Mouse (Mus musculus) stomach, embryonic 15.5 days (tissue): ENCODE measurements around the gene Pum2. TPM values are rescaled to one million over a fixed set of nuclear protein-coding genes. Genes with fewer than 3 reads are reported as not detected.
"Not testable (repeated sequence)": the region's sequence is repeated elsewhere in the genome, so short reads cannot be mapped to it uniquely, and the experiment has no call there.

Source experiments
- ATAC-seq: fragments of 200-750 bp; cut with Nextera tagmentation; 2 replicates; pipeline ENCODE4 v1.8.0; 2017; ENCODE audit warnings: low read depth, moderate number of reproducible peaks, moderate TSS enrichment; ENCODE audit not compliant: insufficient read depth, low FRiP score
- H3K27ac ChIP-seq: fragments of 300-500 bp; sonication (generic); 2 replicates; pipeline ENCODE4 v1.5.1; 2015; ENCODE audit warnings: mild to moderate bottlenecking, inconsistent platforms
- H3K27me3 ChIP-seq: fragments of 300-500 bp; sonication (generic); replicated peaks from 2 replicates; pipeline ENCODE4 v1.6.1; 2015; ENCODE audit warnings: inconsistent platforms
- H3K36me3 ChIP-seq: fragments of 300-500 bp; sonication (generic); 2 replicates; pipeline ENCODE4 v1.6.1; 2015; ENCODE audit warnings: inconsistent platforms
- H3K4me1 ChIP-seq: fragments of 300-500 bp; sonication (generic); 2 replicates; pipeline ENCODE4 v1.6.1; 2015; ENCODE audit warnings: inconsistent platforms
- H3K4me2 ChIP-seq: fragments of 300-500 bp; sonication (generic); 2 replicates; pipeline ENCODE4 v1.6.1; 2015; ENCODE audit warnings: mild to moderate bottlenecking, inconsistent platforms
- H3K4me3 ChIP-seq: fragments of 300-500 bp; sonication (generic); replicated peaks from 2 replicates; pipeline ENCODE4 v1.5.1; 2015; ENCODE audit warnings: inconsistent platforms
- H3K9ac ChIP-seq: fragments of 300-500 bp; sonication (generic); 2 replicates; pipeline ENCODE4 v1.6.1; 2015; ENCODE audit warnings: inconsistent platforms
- H3K9me3 ChIP-seq: fragments of 300-500 bp; sonication (generic); 2 replicates; pipeline ENCODE4 v1.6.1; 2016; ENCODE audit warnings: inconsistent platforms
- WGBS: fragments of 180-500 bp; shearing (Covaris S2); methylation state at CpG from one replicate; pipeline ENCODE4 v1.1.7; 2015; 5-methylcytosine and 5-hydroxymethylcytosine counted together
- polyA plus RNA-seq: library from polyadenylated mRNA; unstranded; fragments of >200 nt; fragmentation: Nextera tagmentation; extraction: Ambion mirVana; gene quantifications from 2 replicates; pipeline ENCODE4 v1.2.1, GENCODE M21; 2015

Gene Pum2
- polyA plus RNA-seq, 1 experiment from 2014 or later, result 39.3 TPM

GRCm38 (mm10) chr12:8650027-8650426 is 23.9 kb upstream of the Pum2 start:
- ATAC-seq, result not testable (repeated sequence)
- 56% methylated on average over 3 of the region's 3 CpGs for WGBS

GRCm38 (mm10) chr12:8656596-8656995 is 17.3 kb upstream of the Pum2 start:
- H3K4me2 ChIP-seq, result no peak overlapping the region
- 68% methylated on average over 4 of the region's 4 CpGs for WGBS
- H3K9me3 ChIP-seq, result no peaks in the 10 kb centered on the region
- H3K9ac ChIP-seq, result no peak overlapping the region
- no peak for ATAC-seq
- H3K27me3 ChIP-seq, result no peaks in the 10 kb centered on the region
- no peaks in the 10 kb centered on the region for H3K36me3 ChIP-seq
- H3K4me1 ChIP-seq, result no peaks in the 10 kb centered on the region
- no peak overlapping the region for H3K4me3 ChIP-seq
- H3K27ac ChIP-seq, result peak overlapping the region; percentile 21; the same call in 1 of the 2 replicates

More at GRCm38 (mm10) chr12:8650027-8650426, 23.9 kb upstream of the Pum2 start:
- H3K4me1 ChIP-seq, H3K27me3 ChIP-seq, H3K9me3 ChIP-seq, H3K4me3 ChIP-seq, H3K27ac ChIP-seq, H3K9ac ChIP-seq, H3K4me2 ChIP-seq, H3K36me3 ChIP-seq: not testable (repeated sequence)

GRCm38 (mm10) chr12:8657116-8657515 is 16.8 kb upstream of the Pum2 start:
- no peaks in the 10 kb centered on the region for H3K27me3 ChIP-seq
- H3K4me3 ChIP-seq, result no peak overlapping the region
- WGBS, result 65% methylated on average over 10 of the region's 10 CpGs
- no peak overlapping the region for H3K9ac ChIP-seq
- H3K27ac ChIP-seq, result peak overlapping the region; percentile 21; the same call in 1 of the 2 replicates
- no peak for ATAC-seq
- H3K4me1 ChIP-seq, result no peaks in the 10 kb centered on the region
- H3K4me2 ChIP-seq, result no peak overlapping the region
- H3K9me3 ChIP-seq, result no peaks in the 10 kb centered on the region
- no peaks in the 10 kb centered on the region for H3K36me3 ChIP-seq

- 82% methylated on average over 6 of the region's 6 CpGs for WGBS
- no peaks in the 10 kb centered on the region for H3K36me3 ChIP-seq
- ATAC-seq, result no peak
- H3K4me2 ChIP-seq, result no peak overlapping the region
- no peaks in the 10 kb centered on the region for H3K9me3 ChIP-seq
- H3K9ac ChIP-seq, result no peak overlapping the region
- H3K4me1 ChIP-seq, result no peaks in the 10 kb centered on the region
- no peak overlapping the region for H3K27ac ChIP-seq
- no peak overlapping the region for H3K4me3 ChIP-seq
- no peaks in the 10 kb centered on the region for H3K27me3 ChIP-seq
These were observed 16.1 kb upstream of the Pum2 start for GRCm38 (mm10) chr12:8657629-8658366.

GRCm38 (mm10) chr12:8659406-8660279 is 14.3 kb upstream of the Pum2 start:
- H3K9ac ChIP-seq, result no peak overlapping the region
- no peak for ATAC-seq
- no peak overlapping the region for H3K4me2 ChIP-seq
- no peaks in the 10 kb centered on the region for H3K36me3 ChIP-seq
- H3K27me3 ChIP-seq, result no peaks in the 10 kb centered on the region
- no peak overlapping the region for H3K27ac ChIP-seq
- H3K9me3 ChIP-seq, result no peaks in the 10 kb centered on the region
- WGBS, result 72% methylated on average over 15 of the region's 15 CpGs
- no peaks in the 10 kb centered on the region for H3K4me1 ChIP-seq
- no peak overlapping the region for H3K4me3 ChIP-seq

- H3K4me1 ChIP-seq, result no peaks in the 10 kb centered on the region
- H3K36me3 ChIP-seq, result no peaks in the 10 kb centered on the region
- no peak overlapping the region for H3K9ac ChIP-seq
- H3K4me3 ChIP-seq, result no peak overlapping the region
- H3K9me3 ChIP-seq, result no peaks in the 10 kb centered on the region
- H3K27me3 ChIP-seq, result no peaks in the 10 kb centered on the region
- 41% methylated on average over 3 of the region's 3 CpGs for WGBS
- H3K27ac ChIP-seq, result no peak overlapping the region
- no peak for ATAC-seq
- no peak overlapping the region for H3K4me2 ChIP-seq
These were observed 12.2 kb upstream of the Pum2 start for GRCm38 (mm10) chr12:8661747-8662146.

GRCm38 (mm10) chr12:8662175-8662574 is 11.8 kb upstream of the Pum2 start:
- Histone ChIP-seq H3K4me3 (no peak overlapping the region), H3K36me3 (no peaks in the 10 kb centered on the region), H3K9ac (no peak overlapping the region), H3K4me2 (no peak overlapping the region), H3K27me3 (no peaks in the 10 kb centered on the region), H3K27ac (no peak overlapping the region), H3K9me3 (no peaks in the 10 kb centered on the region), H3K4me1 (no peaks in the 10 kb centered on the region)
- no peak for ATAC-seq
- WGBS, result 27% methylated on average over 2 of the region's 2 CpGs

- no peaks in the 10 kb centered on the region for H3K9me3 ChIP-seq
- no peaks in the 10 kb centered on the region for H3K27me3 ChIP-seq
- H3K4me3 ChIP-seq, result no peak overlapping the region
- H3K27ac ChIP-seq, result no peak overlapping the region
- ATAC-seq, result no peak
- H3K9ac ChIP-seq, result no peak overlapping the region
- no peaks in the 10 kb centered on the region for H3K36me3 ChIP-seq
- H3K4me1 ChIP-seq, result no peaks in the 10 kb centered on the region
- WGBS, result 62% methylated on average over 4 of the region's 4 CpGs
- no peak overlapping the region for H3K4me2 ChIP-seq
These were observed 11.2 kb upstream of the Pum2 start for GRCm38 (mm10) chr12:8662721-8663120.

- H3K9me3 ChIP-seq, result no peaks in the 10 kb centered on the region
- 76% methylated on average over 4 of the region's 4 CpGs for WGBS
- H3K4me3 ChIP-seq, result no peak overlapping the region
- ATAC-seq, result no peak
- no peaks in the 10 kb centered on the region for H3K27me3 ChIP-seq
- H3K9ac ChIP-seq, result no peak overlapping the region
- H3K4me1 ChIP-seq, result no peaks in the 10 kb centered on the region
- no peak overlapping the region for H3K4me2 ChIP-seq
- H3K27ac ChIP-seq, result no peak overlapping the region
- no peaks in the 10 kb centered on the region for H3K36me3 ChIP-seq
These were observed 6.3 kb upstream of the Pum2 start for GRCm38 (mm10) chr12:8667473-8668255.

GRCm38 (mm10) chr12:8669421-8669820 is 4.5 kb upstream of the Pum2 start:
- Histone ChIP-seq H3K27me3 (no peaks in the 10 kb centered on the region), H3K4me3 (no peak overlapping the region), H3K4me2 (no peak overlapping the region), H3K9ac (no peak overlapping the region), H3K4me1 (no peaks in the 10 kb centered on the region; the same call in 1 of the 2 replicates), H3K36me3 (no peaks in the 10 kb centered on the region), H3K27ac (no peak overlapping the region), H3K9me3 (no peaks in the 10 kb centered on the region)
- ATAC-seq, result no peak
- 80% methylated on average over 4 of the region's 4 CpGs for WGBS

GRCm38 (mm10) chr12:8669846-8670245 is 4.1 kb upstream of the Pum2 start:
- Histone ChIP-seq H3K27ac (no peak overlapping the region), H3K27me3 (no peaks in the 10 kb centered on the region), H3K4me2 (no peak overlapping the region), H3K9ac (no peak overlapping the region), H3K9me3 (no peaks in the 10 kb centered on the region), H3K36me3 (no peaks in the 10 kb centered on the region), H3K4me3 (no peak overlapping the region), H3K4me1 (no peaks in the 10 kb centered on the region; the same call in 1 of the 2 replicates)
- 84% methylated on average over 3 of the region's 3 CpGs for WGBS
- ATAC-seq, result no peak
